ENCODE assay signal across 29 mouse cellular contexts in genomic region chr11:63160926-63161325, GRCm38 (mm10). TPM values are rescaled to one million over a fixed set of nuclear protein-coding genes. Genes with fewer than 3 reads are reported as not detected.
DNase-seq lines count a peak whose midpoint lies in the region; ATAC-seq and TF ChIP-seq lines count a peak whose summit lies in the region.
"Had no signal": no experiment of that assay in that cellular context is flagged by ENCODE, and none has a peak within 500 bp of the region (broad histone marks: within the 10 kb centered on the region; RNA-seq: fewer than 3 reads in every experiment).

No protein-coding gene starts in this region.

- H3K27me3 ChIP-seq in heart, embryonic 10.5 days (ENCODE audit: insufficient read depth, poor library complexity, severe bottlenecking): no peaks in the 10 kb centered on the region
- H3K27me3 ChIP-seq in stomach, postnatal 0 days (ENCODE audit: control insufficient read depth, insufficient read depth, low read length): no peaks in the 10 kb centered on the region
- H3K27me3 ChIP-seq: CH12.LX; embryonic facial prominence, embryonic 13.5 days; embryonic facial prominence, embryonic 15.5 days; forebrain, embryonic 13.5 days; forebrain, embryonic 15.5 days had no signal

- no peaks in the 10 kb centered on the region for H3K9me3 ChIP-seq in heart, embryonic 10.5 days
- no peaks in the 10 kb centered on the region for H3K9me3 ChIP-seq in stomach, postnatal 0 days (ENCODE audit: control insufficient read depth, low read length)
- H3K9me3 ChIP-seq: embryonic facial prominence, embryonic 13.5 days; embryonic facial prominence, embryonic 15.5 days; forebrain, embryonic 13.5 days; forebrain, embryonic 15.5 days had no signal

- no peak overlapping the region for H3K4me2 ChIP-seq in stomach, postnatal 0 days (replicated peaks; ENCODE audit: low read depth)
- H3K4me2 ChIP-seq: embryonic facial prominence, embryonic 13.5 days; embryonic facial prominence, embryonic 15.5 days; forebrain, embryonic 13.5 days; forebrain, embryonic 15.5 days had no signal

- intact Hi-C loops in heart, postnatal 10 days (cut with DNase I): no loop called here

- no peak for TF ChIP-seq EP300 in stomach, postnatal 0 days (optimal IDR thresholded peaks at IDR 0.05)

- H3K9ac ChIP-seq in stomach, postnatal 0 days (ENCODE audit: low read length): no peak overlapping the region
- H3K9ac ChIP-seq: embryonic facial prominence, embryonic 13.5 days; embryonic facial prominence, embryonic 15.5 days; forebrain, embryonic 13.5 days; forebrain, embryonic 15.5 days; forebrain, postnatal 0 days had no signal

- no peak overlapping the region for H3K4me3 ChIP-seq in heart, embryonic 10.5 days
- H3K4me3 ChIP-seq in stomach, postnatal 0 days (ENCODE audit: low read depth, low read length): no peak overlapping the region
- H3K4me3 ChIP-seq: embryonic facial prominence, embryonic 13.5 days; embryonic facial prominence, embryonic 15.5 days; forebrain, embryonic 13.5 days; forebrain, embryonic 15.5 days had no signal

- no peak for ATAC-seq in stomach, postnatal 0 days (ENCODE audit: low FRiP score, low TSS enrichment)
- ATAC-seq in erythroblast, adult 5-6 weeks (replicated peaks; ENCODE audit: low FRiP score, poor library complexity, severe bottlenecking): no peak
- ATAC-seq: activated CD4-positive, CD25-positive, alpha-beta regulatory T cell, adult 4 months; CD4-positive, CD25-positive, alpha-beta regulatory T cell, adult 4 months; forebrain, embryonic 13.5 days; forebrain, embryonic 15.5 days; forebrain, postnatal 0 days; Patski had no signal

- peak; percentile 0 for DNase-seq in adrenal gland, adult 2 months
- DNase-seq in adrenal gland, postnatal 10 days: no peak
- peak; percentile 58 for DNase-seq in heart, embryonic 10.5 days (ENCODE audit: low spot score)
- DNase-seq in heart, postnatal 10 days: no peak
- peak; percentile 3 for DNase-seq in kidney, postnatal 10 days
- DNase-seq in kidney, adult 11 months: no peak
- DNase-seq in stomach, postnatal 0 days (ENCODE audit: low spot score): peak; percentile 6
- DNase-seq: adrenal gland, adult 8-10 months; adrenal gland, postnatal 25 days; B cell, adult 2 months; cerebellum, adult 11 months; cerebellum, adult 18-20 months; cerebellum, adult 8-10 months; cerebellum, adult 9-11 months; cerebellum, postnatal 14 days; cerebellum, postnatal 36 days; embryo, embryonic 11 days; forebrain, postnatal 0 days had no signal

- H3K36me3 ChIP-seq in heart, embryonic 10.5 days: peaks cover 35% of the 10 kb centered on the region
- no peaks in the 10 kb centered on the region; the same call in 1 of the 2 replicates for H3K36me3 ChIP-seq in stomach, postnatal 0 days (ENCODE audit: control insufficient read depth, insufficient read depth, low read length)
- H3K36me3 ChIP-seq: forebrain, embryonic 15.5 days; G1E had no signal

- TF ChIP-seq CTCF in stomach, postnatal 0 days (IDR thresholded peaks at IDR 0.05; ENCODE audit: low read depth): no peak

- H3K4me1 ChIP-seq in heart, embryonic 10.5 days: no peaks in the 10 kb centered on the region
- no peaks in the 10 kb centered on the region for H3K4me1 ChIP-seq in stomach, postnatal 0 days (replicated peaks; ENCODE audit: control insufficient read depth, insufficient read depth)
- H3K4me1 ChIP-seq: embryonic facial prominence, embryonic 15.5 days; forebrain, embryonic 13.5 days; forebrain, embryonic 15.5 days had no signal

- no peak overlapping the region for H3K27ac ChIP-seq in heart, embryonic 10.5 days
- no peak overlapping the region for H3K27ac ChIP-seq in stomach, postnatal 0 days (replicated peaks)
- H3K27ac ChIP-seq: embryonic facial prominence, embryonic 13.5 days; embryonic facial prominence, embryonic 15.5 days; forebrain, embryonic 13.5 days; forebrain, embryonic 15.5 days had no signal

RNA-seq across cellular contexts. Expression of gene Pmp22, which starts 32.1 kb away (rescaled TPM):
- total RNA-seq in adrenal gland, adult 2 months (2021): 100 to 1,000 TPM; 102 to 190 TPM
- 125 and 184 TPM in 2 replicates for polyA plus RNA-seq in adrenal gland, adult 2 months (2012; rRNA removed)
- 100 to 1,000 TPM; 119 to 122 TPM for total RNA-seq in adrenal gland, postnatal 10 days (2021)
- 98.2 and 147 TPM in 2 replicates for polyA plus RNA-seq in heart, embryonic 10.5 days (2016; fragmentation: Nextera tagmentation; extraction: Ambion mirVana)
- 100 to 1,000 TPM in 1 of 2 experiments, 10 to 100 TPM in 1; 81.7 to 120 TPM for total RNA-seq in heart, postnatal 10 days (2021)
- 96.7 and 102 TPM in 2 replicates for polyA plus RNA-seq in stomach, postnatal 0 days (2015; fragmentation: Nextera tagmentation; extraction: Ambion mirVana)
- total RNA-seq in erythroblast, adult 5-6 weeks (2015; ENCODE audit: low replicate concordance): 3.8 TPM in 1 of 2 replicates, not detected in the other
- total RNA-seq in erythroblast, adult 5-6 weeks (2017; ENCODE audit: low replicate concordance): 0.28 TPM in 1 of 2 replicates, not detected in the other
- total RNA-seq: CH12.LX; common myeloid progenitor, adult 5-6 weeks had no signal
- polyA plus RNA-seq: activated CD4-positive, CD25-positive, alpha-beta regulatory T cell, adult 4 months; CD4-positive, CD25-positive, alpha-beta regulatory T cell, adult 4 months; G1E had no signal

Comparison
In these comparisons a context has a peak if more than half of its experiments do, and no peak if none do; other contexts are left out.
1. DNase-seq: peak in adrenal gland, adult 2 months (single experiment), heart, embryonic 10.5 days (single experiment), kidney, postnatal 10 days (single experiment) and stomach, postnatal 0 days (single experiment); none in adrenal gland, postnatal 10 days (single experiment), heart, postnatal 10 days (0 of 2) and kidney, adult 11 months (single experiment).
2. RNA of gene Pmp22, which starts 32.1 kb away (total RNA-seq): 102 to 190 TPM in adrenal gland, adult 2 months, 119 to 122 TPM in adrenal gland, postnatal 10 days and 81.7 to 120 TPM in heart, postnatal 10 days; 0.28 to 3.8 TPM in erythroblast, adult 5-6 weeks; every median in the first group is over 10 times any median in the second.